Mouse (Mus musculus): Measurements from ENCODE around the gene Nos3. TPM values are rescaled to one million over a fixed set of nuclear protein-coding genes. Genes with fewer than 3 reads are reported as not detected.

Nos3 gene
- polyA plus RNA-seq, 1 experiment from 2014 or later, result 26.5 TPM

- ATAC-seq (peak; percentile 10), DNase-seq (ENCODE audit: low spot score) (peak; percentile 64)
- no peaks in the 10 kb centered on the region for H3K9me3 ChIP-seq (ENCODE audit: low read length)
- H3K4me2 ChIP-seq (replicated peaks; ENCODE audit: low read depth, low read length), result peak overlapping the region; percentile 74
- H3K4me1 ChIP-seq (ENCODE audit: insufficient read depth, low read depth, low read length), result peaks cover 12% of the 10 kb centered on the region; the same call in 1 of the 2 replicates
- no peak for TF ChIP-seq CTCF (IDR thresholded peaks at IDR 0.05)
- no peak for TF ChIP-seq EP300 (IDR thresholded peaks at IDR 0.05)
- H3K27me3 ChIP-seq (replicated peaks; ENCODE audit: insufficient read depth, low read length), result peaks cover 8% of the 10 kb centered on the region; the same call in 1 of the 2 replicates
- no peaks in the 10 kb centered on the region for H3K36me3 ChIP-seq (ENCODE audit: insufficient read depth, low read length)
- H3K27ac ChIP-seq (ENCODE audit: low read length), result 0 out of 2 replicates have a peak overlapping the region, but pooled peaks have one; percentile 9
- peak overlapping the region; percentile 33 for H3K4me3 ChIP-seq (ENCODE audit: low read depth, low read length)
- WGBS, result under 1% methylated on average over 24 of the region's 30 CpGs
- H3K9ac ChIP-seq (replicated peaks; ENCODE audit: low read depth), result no peak overlapping the region
Measured at GRCm38 (mm10) chr5:24348546-24348945, 16.1 kb upstream of the Nos3 start.

GRCm38 (mm10) chr5:24350073-24350472 is 14.5 kb upstream of the Nos3 start:
- peaks cover 6% of the 10 kb centered on the region; the same call in 1 of the 2 replicates for H3K4me1 ChIP-seq (ENCODE audit: insufficient read depth, low read depth, low read length)

GRCm38 (mm10) chr5:24350531-24351250 is 13.9 kb upstream of the Nos3 start:
- peaks cover 4% of the 10 kb centered on the region; the same call in 1 of the 2 replicates for H3K4me1 ChIP-seq (ENCODE audit: insufficient read depth, low read depth, low read length)
- H3K4me2 ChIP-seq (replicated peaks; ENCODE audit: low read depth, low read length), result peak overlapping the region; percentile 93
- WGBS, result 48% methylated on average over 13 of the region's 15 CpGs
- H3K9ac ChIP-seq (replicated peaks; ENCODE audit: low read depth), result peak overlapping the region; percentile 23; the same call in 1 of the 2 replicates
- H3K27ac ChIP-seq (ENCODE audit: low read length), result 0 out of 2 replicates have a peak overlapping the region, but pooled peaks have one; percentile 51
- H3K9me3 ChIP-seq (ENCODE audit: low read length), result no peaks in the 10 kb centered on the region
- H3K4me3 ChIP-seq (ENCODE audit: low read depth, low read length), result peak overlapping the region; percentile 60
- H3K36me3 ChIP-seq (ENCODE audit: insufficient read depth, low read length), result no peaks in the 10 kb centered on the region
- H3K27me3 ChIP-seq (replicated peaks; ENCODE audit: insufficient read depth, low read length), result peaks cover 12% of the 10 kb centered on the region; the same call in 1 of the 2 replicates
- no peak for TF ChIP-seq EP300 (IDR thresholded peaks at IDR 0.05)
- no peak for TF ChIP-seq CTCF (IDR thresholded peaks at IDR 0.05)
- ATAC-seq (no peak), DNase-seq (ENCODE audit: low spot score) (peak; percentile 24)

More at GRCm38 (mm10) chr5:24350073-24350472, 14.5 kb upstream of the Nos3 start:
- Histone ChIP-seq H3K9me3 (ENCODE audit: low read length) (no peaks in the 10 kb centered on the region), H3K27ac (ENCODE audit: low read length) (no peak overlapping the region), H3K9ac (replicated peaks; ENCODE audit: low read depth) (no peak overlapping the region), H3K4me2 (replicated peaks; ENCODE audit: low read depth, low read length) (peak overlapping the region; percentile 93; the same call in 1 of the 2 replicates), H3K27me3 (replicated peaks; ENCODE audit: insufficient read depth, low read length) (peaks cover 12% of the 10 kb centered on the region; the same call in 1 of the 2 replicates), H3K36me3 (ENCODE audit: insufficient read depth, low read length) (no peaks in the 10 kb centered on the region), H3K4me3 (ENCODE audit: low read depth, low read length) (0 out of 2 replicates have a peak overlapping the region, but pooled peaks have one; percentile 60)
- DNase-seq (ENCODE audit: low spot score) (no peak), ATAC-seq (no peak)
- WGBS, result 45% methylated on average over 3 of the region's 3 CpGs
- TF ChIP-seq CTCF (IDR thresholded peaks at IDR 0.05), result no peak
- TF ChIP-seq EP300 (IDR thresholded peaks at IDR 0.05), result no peak

GRCm38 (mm10) chr5:24351278-24351677 is 13.3 kb upstream of the Nos3 start, which contains the start of gene Kcnh2:
Gene Kcnh2, minus strand, starts transcription at chr5:24351604.
- no peaks in the 10 kb centered on the region for H3K36me3 ChIP-seq (ENCODE audit: insufficient read depth, low read length)
- DNase-seq (ENCODE audit: low spot score) (no peak), ATAC-seq (peak; percentile 8)
- peak within 1 kb of the TSS; percentile 93 for H3K4me2 ChIP-seq (replicated peaks; ENCODE audit: low read depth, low read length)
- peaks cover 12% of the 10 kb centered on the region; the same call in 1 of the 2 replicates for H3K27me3 ChIP-seq (replicated peaks; ENCODE audit: insufficient read depth, low read length)
- H3K27ac ChIP-seq (ENCODE audit: low read length), result peak within 1 kb of the TSS; percentile 74
- peak within 1 kb of the TSS; percentile 23; the same call in 1 of the 2 replicates for H3K9ac ChIP-seq (replicated peaks; ENCODE audit: low read depth)
- no peaks in the 10 kb centered on the region for H3K9me3 ChIP-seq (ENCODE audit: low read length)
- WGBS, result 1% methylated on average over 37 of the region's 53 CpGs
- H3K4me1 ChIP-seq (ENCODE audit: insufficient read depth, low read depth, low read length), result peaks cover 4% of the 10 kb centered on the region; the same call in 1 of the 2 replicates
- H3K4me3 ChIP-seq (ENCODE audit: low read depth, low read length), result peak within 1 kb of the TSS; percentile 60
- TF ChIP-seq CTCF (IDR thresholded peaks at IDR 0.05) (no peak), EP300 (IDR thresholded peaks at IDR 0.05) (no peak)

GRCm38 (mm10) chr5:24351701-24352171 is 12.9 kb upstream of the Nos3 start:
- H3K9ac ChIP-seq (replicated peaks; ENCODE audit: low read depth), result no peak overlapping the region
- H3K27me3 ChIP-seq (replicated peaks; ENCODE audit: insufficient read depth, low read length), result peaks cover 12% of the 10 kb centered on the region; the same call in 1 of the 2 replicates
- H3K27ac ChIP-seq (ENCODE audit: low read length), result peak overlapping the region; percentile 74
- no peak for TF ChIP-seq EP300 (IDR thresholded peaks at IDR 0.05)
- no peak for TF ChIP-seq CTCF (IDR thresholded peaks at IDR 0.05)
- H3K4me2 ChIP-seq (replicated peaks; ENCODE audit: low read depth, low read length), result peak overlapping the region; percentile 93
- no peaks in the 10 kb centered on the region for H3K36me3 ChIP-seq (ENCODE audit: insufficient read depth, low read length)
- peak; percentile 87 for DNase-seq (ENCODE audit: low spot score)
- peaks cover 4% of the 10 kb centered on the region; the same call in 1 of the 2 replicates for H3K4me1 ChIP-seq (ENCODE audit: insufficient read depth, low read depth, low read length)
- H3K9me3 ChIP-seq (ENCODE audit: low read length), result no peaks in the 10 kb centered on the region
- peak overlapping the region; percentile 60 for H3K4me3 ChIP-seq (ENCODE audit: low read depth, low read length)
- 0% methylated on average over 25 of the region's 41 CpGs for WGBS
- peak; percentile 72 for ATAC-seq

GRCm38 (mm10) chr5:24352251-24352859 is 12.3 kb upstream of the Nos3 start:
- peak overlapping the region; percentile 74 for H3K27ac ChIP-seq (ENCODE audit: low read length)
- DNase-seq (ENCODE audit: low spot score) (peak; percentile 86), ATAC-seq (peak; percentile 58)
- H3K4me3 ChIP-seq (ENCODE audit: low read depth, low read length), result peak overlapping the region; percentile 60; the same call in 1 of the 2 replicates
- no peaks in the 10 kb centered on the region for H3K9me3 ChIP-seq (ENCODE audit: low read length)
- H3K9ac ChIP-seq (replicated peaks; ENCODE audit: low read depth), result no peak overlapping the region
- 5% methylated on average over 24 of the region's 24 CpGs for WGBS
- H3K27me3 ChIP-seq (replicated peaks; ENCODE audit: insufficient read depth, low read length), result peaks cover 12% of the 10 kb centered on the region; the same call in 1 of the 2 replicates
- TF ChIP-seq EP300 (IDR thresholded peaks at IDR 0.05) (no peak), CTCF (IDR thresholded peaks at IDR 0.05) (no peak)
- peak overlapping the region; percentile 93 for H3K4me2 ChIP-seq (replicated peaks; ENCODE audit: low read depth, low read length)
- H3K36me3 ChIP-seq (ENCODE audit: insufficient read depth, low read length), result no peaks in the 10 kb centered on the region
- peaks cover 4% of the 10 kb centered on the region; the same call in 1 of the 2 replicates for H3K4me1 ChIP-seq (ENCODE audit: insufficient read depth, low read depth, low read length)
